Mouse (Mus musculus) left cerebral cortex, adult 8-10 months (tissue): ENCODE results near the gene Arnt2. TPM values are rescaled to one million over a fixed set of nuclear protein-coding genes. Genes with fewer than 3 reads are reported as not detected.

Source experiments
- DNase-seq, 2 experiments: peaks; one replicate each; pipeline ENCODE4 v3.0.0; 2022; ENCODE audit warnings: low spot score in 2 of 2
- total RNA-seq, 4 experiments: library from RNA; stranded (reverse); gene quantifications; 2 replicates each; pipeline ENCODE4 v1.2.4; 2022

Arnt2 gene
- total RNA-seq, 4 experiments from 2014 or later: 205 to 240 (median 236) TPM

DNA sequence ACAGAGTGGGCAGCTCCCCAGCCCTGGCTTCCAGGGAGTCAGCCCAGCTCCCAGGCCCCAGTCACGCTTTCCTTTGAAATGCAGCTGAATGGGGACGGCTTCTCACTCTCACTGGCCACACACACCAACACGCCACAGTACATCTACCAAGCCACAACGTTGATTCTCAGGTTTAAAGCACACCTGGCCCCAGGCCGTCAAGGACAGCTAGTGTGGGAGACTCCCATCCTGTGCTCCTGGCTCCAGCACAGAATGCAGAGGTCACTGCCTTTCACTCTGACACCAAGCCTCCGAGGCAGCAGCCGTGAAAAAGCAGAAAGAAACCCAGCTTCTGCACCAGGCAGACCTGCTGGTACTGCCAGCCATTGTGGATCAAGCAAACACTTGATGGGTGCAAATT lies 160.6 kb downstream of the Arnt2 start:
- DNase-seq: no peak

GRCm38 (mm10) chr7:84247960-84248665 lies 161.9 kb downstream of the Arnt2 start:
- no peak for DNase-seq

DNA sequence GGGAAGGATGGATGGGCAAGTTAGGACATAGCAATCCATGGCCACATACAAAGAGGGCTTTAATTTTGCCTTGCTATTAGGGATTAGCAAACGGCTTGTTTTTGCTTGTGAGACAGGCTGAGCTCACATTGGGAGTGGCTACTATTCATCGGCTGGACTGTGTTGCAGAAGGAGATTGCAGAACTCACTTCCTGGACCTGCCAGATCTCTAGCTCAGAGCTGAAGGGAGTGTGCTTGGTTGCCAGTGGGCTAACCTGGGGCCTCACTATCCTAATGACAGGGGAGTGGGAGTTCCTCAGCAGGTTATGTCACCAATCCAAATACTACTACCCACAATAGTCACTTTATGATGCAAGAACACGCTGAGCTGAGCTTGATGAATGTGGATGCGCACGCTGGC lies 163.1 kb downstream of the Arnt2 start:
- DNase-seq: no peak

DNA sequence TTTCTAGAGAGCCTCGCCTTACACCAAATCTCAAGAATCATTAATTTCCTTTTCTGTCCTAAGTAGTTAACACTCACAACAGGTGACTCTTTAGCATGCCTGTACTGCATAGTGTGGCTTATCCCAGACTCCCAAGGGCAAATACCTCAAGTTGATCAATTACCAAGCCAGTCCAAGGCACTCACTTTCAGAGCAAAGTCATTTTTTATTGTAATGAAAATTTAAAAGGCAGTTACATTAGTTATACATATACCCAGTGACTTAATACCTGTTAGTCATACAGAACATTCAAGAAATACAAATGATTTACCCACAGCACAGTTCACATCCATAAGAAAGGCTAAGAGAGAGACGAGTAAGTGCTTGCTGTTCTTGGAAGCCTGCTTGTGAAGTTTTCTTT lies 163.9 kb downstream of the Arnt2 start:
- no peak for DNase-seq

DNA sequence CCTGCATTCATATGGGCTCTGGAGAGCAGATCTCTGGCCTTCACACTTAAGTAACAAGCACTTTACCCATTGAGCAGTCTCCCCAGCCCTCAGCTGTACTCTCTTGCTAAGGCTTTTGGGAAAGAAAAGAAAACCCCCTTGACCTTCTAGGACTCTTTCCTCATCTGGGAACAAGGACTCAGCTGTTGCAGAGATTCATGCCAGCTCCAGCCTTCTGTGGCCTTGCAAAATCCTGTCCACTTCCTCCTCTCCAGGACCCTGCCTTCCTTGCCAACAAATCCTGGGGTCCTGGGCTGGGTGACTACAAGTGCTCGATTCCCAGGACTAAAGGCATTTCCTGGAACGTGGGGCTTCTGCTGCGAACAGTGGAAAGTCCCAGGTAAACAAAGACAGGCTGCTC lies 169.6 kb downstream of the Arnt2 start:
- no peak for DNase-seq

- DNase-seq: no peak
These were observed 172.3 kb downstream of the Arnt2 start for GRCm38 (mm10) chr7:84237655-84238054.

GRCm38 (mm10) chr7:84231396-84231795 lies 178.6 kb downstream of the Arnt2 start:
- DNase-seq: no peak

DNA sequence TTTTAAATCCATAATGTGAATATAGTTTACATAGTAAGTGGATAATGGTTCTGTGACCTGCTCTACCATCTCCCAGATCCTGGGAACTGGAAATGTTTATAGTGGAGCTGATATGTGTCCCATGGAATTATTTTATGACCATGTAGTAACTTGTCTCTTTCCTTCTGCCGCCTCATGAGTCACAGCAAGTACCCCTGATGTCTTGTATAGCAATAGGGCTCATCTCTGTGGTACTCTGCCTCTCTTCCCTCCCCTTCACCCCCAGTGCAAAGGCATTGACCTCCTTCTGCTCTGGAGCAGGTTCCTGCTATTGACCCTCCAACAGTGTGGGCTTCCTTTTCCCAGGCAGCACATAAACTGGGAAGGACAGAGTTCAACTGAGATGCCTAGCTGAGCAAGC lies 182.3 kb downstream of the Arnt2 start:
- no peak for DNase-seq

DNA sequence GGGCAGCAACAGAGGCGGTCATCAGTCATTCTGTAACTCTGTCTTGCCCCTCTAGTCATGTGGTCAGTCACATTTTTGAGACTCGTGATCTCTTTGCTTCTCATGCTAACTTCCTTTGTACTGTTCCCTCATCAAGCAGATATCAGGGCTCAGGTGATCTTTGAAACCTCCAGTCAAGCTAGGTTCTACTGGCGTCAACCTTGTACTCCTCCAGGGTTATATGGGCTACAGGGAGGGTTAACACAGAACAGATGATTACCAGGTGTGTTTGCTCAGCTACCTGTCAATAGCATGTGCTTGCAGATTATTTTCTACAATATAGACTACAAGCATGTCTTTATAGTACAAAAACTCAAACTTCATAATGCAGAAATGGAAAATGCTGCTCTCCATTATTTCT lies 183.1 kb downstream of the Arnt2 start:
- DNase-seq: no peak

GRCm38 (mm10) chr7:84212112-84212511 lies 197.9 kb downstream of the Arnt2 start:
- DNase-seq: no peak

DNA sequence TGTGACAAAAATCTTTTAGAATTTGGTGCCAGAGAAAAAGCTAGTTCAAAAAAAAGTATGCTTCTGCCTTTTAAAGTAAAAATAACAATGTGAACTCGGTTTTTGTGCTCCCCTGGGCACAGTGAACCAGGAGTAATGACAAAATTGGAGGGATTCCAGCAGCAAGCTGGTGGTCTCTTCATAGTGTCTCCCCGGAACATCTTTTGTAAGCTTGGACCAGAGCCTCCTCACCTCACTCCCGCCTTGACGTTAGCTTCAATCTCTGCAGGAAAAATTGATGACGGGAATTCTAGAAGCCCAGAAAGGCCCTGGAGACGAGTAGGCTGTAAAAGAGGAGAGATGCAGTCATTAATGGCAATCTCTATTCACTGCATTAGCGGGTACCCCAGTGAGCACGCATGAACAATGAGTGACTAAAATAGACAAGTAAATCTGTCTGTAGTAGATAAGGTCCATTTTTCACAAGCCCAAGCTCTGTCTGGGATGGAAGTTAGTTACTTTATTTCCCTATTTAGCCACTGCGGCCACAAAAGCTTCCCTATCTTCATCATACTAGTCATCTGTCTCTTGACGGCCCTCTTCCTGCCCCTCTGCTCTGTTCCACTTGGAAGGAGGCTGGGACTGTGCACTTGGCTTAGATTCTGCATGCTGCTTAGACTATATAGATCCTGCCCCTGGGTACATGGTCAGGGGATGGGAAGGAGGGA lies 199.2 kb downstream of the Arnt2 start:
- DNase-seq: no peak

DNA sequence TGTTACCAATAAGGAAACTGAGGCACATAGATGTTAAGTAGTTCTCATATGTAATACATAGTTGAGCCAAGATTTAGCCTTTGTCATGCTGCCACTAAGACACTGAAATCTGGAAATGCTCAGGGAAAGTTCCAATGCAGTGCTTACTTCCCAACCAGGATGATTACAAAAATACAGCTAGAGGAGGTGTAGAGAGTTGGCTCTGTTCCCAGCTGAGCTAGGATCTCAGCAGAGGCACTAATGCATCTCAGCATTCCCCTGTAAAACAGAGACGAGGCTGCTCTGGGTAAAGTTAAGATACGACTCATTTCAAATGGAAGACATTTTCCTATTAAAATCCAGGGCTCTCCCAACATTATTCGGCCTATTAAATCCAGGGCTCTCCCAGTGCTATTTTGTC lies 206.0 kb downstream of the Arnt2 start:
- peak in 1 of 2 experiments; percentile 41 for DNase-seq

DNA sequence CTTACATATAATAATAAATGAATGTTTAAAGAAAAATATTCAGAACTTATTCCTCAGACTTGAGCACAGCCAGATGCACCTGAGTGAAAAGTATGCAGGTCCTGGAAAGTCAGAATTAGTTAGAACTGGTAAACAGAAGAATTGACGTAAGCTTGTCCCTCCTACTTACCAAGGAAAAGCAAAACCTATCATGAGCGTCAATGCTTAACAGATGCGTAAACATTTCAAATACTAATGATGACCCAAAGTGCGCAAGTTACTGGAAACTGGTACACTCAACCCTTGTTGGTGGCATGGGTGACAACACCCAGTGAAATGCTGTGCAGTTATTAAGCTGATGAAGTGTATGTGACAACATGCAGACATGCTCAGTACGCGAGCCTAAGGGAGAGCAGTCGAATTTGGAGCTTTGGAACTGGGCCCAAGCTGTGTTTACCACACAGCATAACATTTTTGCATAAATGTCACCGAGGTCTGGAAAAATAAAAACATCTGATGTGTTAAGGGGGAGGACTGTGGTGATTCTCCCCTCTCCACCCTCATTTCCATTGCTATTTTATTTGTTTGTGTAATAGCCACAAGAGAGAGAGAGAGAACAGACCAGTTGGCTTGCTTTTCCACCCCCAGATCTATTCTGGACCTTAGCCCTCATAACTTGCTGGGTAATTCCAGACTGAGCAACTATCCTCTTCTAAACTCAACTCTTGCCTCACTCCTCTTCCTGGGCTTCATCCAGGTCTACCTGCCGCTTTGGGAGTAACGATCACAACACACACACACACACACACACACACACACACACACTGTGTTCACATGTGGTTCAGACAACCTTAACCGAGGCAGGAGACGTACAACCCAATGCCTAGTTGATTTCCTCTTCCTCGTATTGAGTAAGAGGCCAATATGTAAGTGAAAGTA lies 208.6 kb downstream of the Arnt2 start:
- no peak for DNase-seq

- DNase-seq: no peak
These were observed 212.6 kb downstream of the Arnt2 start for GRCm38 (mm10) chr7:84197208-84197860.

Other genes starting within 250 kb of the Arnt2 start
- 10 to 100 TPM in 1 of 4 experiments, 1 to 10 TPM in 3; 6.6 to 10.3 (median 7.0) TPM for gene Gm2115, start 118.8 kb upstream of the Arnt2 start, total RNA-seq
- 10 to 100 TPM; 23.7 to 27.6 (median 26.1) TPM for gene Fah, start 196.5 kb upstream of the Arnt2 start, total RNA-seq